Mouse (Mus musculus) neutrophil, adult 83 days (primary cell): ENCODE results near the gene St8sia2. TPM values are rescaled to one million over a fixed set of nuclear protein-coding genes. Genes with fewer than 3 reads are reported as not detected.

ENCODE experiments used
- total RNA-seq, 2 experiments: library from RNA; stranded (reverse); gene quantifications; one replicate each; pipeline ENCODE4 v1.2.4; 2023

St8sia2 gene
- total RNA-seq: not detected

DNA sequence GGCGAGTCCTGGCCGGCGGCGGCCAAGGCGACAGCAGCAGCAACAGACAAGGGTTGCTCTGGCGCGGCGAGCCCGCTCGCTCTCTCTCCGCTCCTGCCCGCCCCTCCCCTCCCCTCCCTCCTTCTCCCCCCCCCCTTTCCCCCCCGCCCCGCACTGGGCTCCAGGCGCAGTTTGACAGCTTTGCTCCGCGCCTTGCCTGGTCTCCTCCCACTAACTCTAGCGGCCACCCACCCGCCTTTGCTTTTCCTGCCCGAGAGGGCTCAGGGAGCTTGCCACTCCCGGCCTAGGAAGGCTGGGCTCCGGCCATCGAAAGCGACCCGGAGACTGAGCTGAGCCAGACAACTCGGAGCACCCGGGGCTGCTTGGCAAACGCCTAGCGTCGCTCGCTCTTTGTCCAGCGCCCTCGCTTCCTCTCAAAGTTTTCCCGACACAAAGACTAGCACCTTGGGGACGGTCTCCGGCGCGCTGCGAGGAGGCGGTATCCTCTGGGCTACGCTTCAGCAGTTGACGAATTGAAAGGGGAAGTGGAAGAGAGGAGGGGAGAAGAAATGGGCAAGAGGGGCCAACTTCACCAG is at the start of gene St8sia2:
St8sia2 (minus strand) TSS at position 90 of the 575 bp plus-strand sequence.

